Mouse (Mus musculus) lung, postnatal 0 days (tissue): ENCODE results near the gene Rab11fip4.

ENCODE experiments used
- CTCF ChIP-seq: IDR thresholded peaks from 2 replicates; pipeline ENCODE4 v1.5.1; 2016; ENCODE audit warnings: antibody characterized with exemption, mild to moderate bottlenecking
- EP300 ChIP-seq: IDR thresholded peaks from 2 replicates; pipeline ENCODE4 v1.6.1; 2016; ENCODE audit warnings: antibody characterized with exemption, mild to moderate bottlenecking, control low read depth

DNA sequence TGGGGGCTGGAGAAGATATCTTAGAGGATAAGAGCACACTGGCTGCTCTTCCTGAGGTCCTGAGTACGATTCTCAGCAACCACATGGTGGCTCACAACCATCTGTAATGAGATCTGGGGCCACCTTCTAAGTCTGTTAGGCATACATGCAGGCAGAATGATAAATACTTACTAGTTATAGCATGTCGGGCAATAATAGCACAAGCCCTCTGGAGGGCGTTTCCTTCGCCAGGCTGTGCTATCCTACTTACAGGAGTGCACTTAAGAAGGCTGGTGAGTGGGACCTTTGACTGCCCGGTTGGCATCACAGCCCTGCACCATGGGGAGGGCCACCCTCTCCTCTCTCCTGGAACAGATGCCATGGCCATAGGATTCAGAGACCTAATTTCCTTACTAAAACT, 112.4 kb downstream of the Rab11fip4 start:
- TF ChIP-seq CTCF (peak; percentile 57), EP300 (no peak)
